Mouse (Mus musculus) yolk sac, embryonic 10.5 days (tissue): ENCODE measurements around the gene Lmntd2.

ENCODE experiments used
- DNase-seq: peaks from one replicate; pipeline ENCODE4 v3.0.0-alpha.2; 2017; ENCODE audit warnings: low spot score

Gene Lmntd2

DNA sequence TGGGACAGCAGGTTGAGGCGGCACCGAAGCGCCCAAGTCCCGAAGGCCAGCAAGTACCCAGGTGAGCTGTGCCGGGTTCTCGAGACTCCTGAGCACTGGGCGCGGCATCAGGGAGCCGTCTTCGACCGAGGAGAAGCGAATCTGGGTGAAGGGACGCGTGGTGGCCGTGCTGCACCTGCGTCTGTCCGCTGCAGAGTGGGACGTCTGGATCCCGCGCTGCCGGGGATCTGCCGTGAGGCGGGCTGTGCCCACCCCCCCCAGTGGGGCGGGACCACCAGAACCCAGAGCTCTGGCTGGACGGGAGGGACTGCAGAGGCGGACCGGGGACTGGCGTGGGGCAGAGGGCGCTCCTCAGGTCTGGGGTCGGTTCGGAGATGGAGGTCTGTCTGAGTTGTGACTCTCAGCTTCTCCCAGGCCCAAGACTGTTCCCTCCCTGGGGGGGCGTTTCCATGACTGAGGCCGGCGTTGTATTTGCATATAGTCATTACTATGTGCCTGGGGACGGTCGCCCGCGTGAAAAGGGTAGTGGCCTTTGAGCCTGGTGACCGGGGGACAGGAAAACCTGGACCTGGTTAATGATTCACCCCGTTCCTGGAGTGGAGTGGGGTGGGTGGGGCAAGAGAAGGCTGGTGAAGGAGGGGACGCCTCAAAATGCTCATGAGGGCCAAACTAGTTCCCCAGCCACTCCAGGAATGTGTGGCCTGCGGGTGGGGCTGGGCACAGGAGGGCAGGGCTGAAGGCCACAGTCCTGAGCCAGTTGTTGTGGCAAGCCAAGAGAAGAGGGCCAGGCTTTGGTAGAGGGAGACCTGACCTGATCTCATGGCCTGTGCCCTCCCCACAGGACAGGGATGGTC, 2.2 kb upstream of the Lmntd2 start:
- peak; percentile 93 for DNase-seq

- peak; percentile 99 for DNase-seq
Measured at GRCm38 (mm10) chr7:141215101-141215879, 1.4 kb upstream of the Lmntd2 start, which contains the start of gene Rassf7. Gene Rassf7 (plus strand): TSS chr7:141215860.

- no peak for DNase-seq
Measured at GRCm38 (mm10) chr7:141214310-141214709, 430 bp upstream of the Lmntd2 start.

GRCm38 (mm10) chr7:141213133-141213532, 747 bp downstream of the Lmntd2 start:
- DNase-seq = no peak

- DNase-seq = no peak
Measured at GRCm38 (mm10) chr7:141210606-141211131, 3.2 kb downstream of the Lmntd2 start.

DNA sequence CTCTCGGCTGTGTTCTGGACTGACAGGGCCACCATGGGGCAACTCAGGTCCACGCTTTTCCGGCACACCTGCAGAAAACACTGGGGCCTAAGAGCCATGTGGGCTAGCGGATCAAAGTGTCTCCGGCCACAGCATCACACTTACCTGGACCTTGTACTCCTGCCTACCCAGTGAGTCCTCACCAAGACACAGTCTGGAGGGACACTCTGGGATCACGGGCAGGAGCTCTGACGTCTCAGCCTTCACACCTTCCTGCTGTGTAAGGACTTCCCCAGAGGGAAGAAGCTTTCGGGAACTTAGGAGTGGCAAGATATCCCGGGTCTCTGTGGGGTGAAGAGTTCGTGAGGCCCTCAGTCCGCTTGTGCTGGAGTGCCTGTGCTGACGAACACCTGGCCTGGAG, 3.7 kb downstream of the Lmntd2 start:
- no peak for DNase-seq

DNA sequence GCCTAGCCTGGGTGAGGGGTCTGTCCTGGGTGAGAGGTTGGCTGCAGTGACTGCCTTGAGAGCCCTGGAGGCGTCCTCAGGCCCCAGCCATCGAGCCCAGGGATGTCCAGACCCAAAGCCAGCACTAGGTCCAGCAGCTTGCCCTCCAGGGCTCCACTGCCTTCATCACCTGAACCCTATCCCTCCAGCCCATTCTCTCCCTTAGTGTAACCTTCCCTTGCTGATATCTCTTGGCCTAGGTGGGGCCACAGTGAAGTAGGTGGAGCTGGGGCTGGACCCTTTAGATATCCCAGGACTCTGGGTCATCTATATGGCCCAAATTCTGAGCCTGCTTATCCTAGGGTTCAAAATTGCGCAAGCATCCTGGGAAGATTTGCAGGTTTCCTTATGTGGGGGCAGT, 4.4 kb downstream of the Lmntd2 start:
- DNase-seq = no peak

DNA sequence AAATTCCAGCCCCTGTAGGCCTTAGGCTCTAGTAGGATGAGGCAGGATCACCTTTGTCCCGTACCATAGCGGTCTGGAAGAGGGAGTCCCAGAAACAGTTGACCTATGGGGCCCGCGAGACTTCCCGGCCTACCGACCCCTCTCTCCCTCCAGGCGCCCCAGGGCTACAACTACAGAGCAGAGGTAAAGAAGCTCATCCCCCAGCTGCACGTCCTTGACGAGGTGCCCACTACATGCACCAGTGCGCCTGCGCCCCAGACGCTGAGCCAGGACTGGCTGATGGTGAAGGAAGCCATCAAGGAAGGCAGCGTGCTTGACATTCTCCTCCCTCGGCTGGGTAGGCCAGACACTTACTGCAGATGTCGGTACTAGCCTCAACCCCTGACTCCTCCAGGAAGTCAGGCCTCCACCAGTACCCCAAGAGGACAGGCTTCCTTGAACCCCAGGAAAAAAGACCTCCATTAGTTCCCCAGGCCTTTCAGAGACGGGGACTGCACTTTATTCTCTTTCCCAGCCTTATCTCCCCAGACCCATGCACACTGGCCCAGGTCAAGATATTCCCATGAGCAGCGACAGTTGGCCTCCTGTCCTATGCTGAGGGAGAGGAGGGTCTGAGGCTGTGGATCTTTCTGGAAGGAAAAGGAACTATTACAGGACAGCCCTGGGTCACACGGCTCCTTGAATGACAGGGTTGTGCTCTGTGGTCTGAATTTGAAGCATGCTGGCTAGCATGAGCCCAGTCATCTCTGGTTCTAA, 7.5 kb downstream of the Lmntd2 start:
- DNase-seq = no peak

DNA sequence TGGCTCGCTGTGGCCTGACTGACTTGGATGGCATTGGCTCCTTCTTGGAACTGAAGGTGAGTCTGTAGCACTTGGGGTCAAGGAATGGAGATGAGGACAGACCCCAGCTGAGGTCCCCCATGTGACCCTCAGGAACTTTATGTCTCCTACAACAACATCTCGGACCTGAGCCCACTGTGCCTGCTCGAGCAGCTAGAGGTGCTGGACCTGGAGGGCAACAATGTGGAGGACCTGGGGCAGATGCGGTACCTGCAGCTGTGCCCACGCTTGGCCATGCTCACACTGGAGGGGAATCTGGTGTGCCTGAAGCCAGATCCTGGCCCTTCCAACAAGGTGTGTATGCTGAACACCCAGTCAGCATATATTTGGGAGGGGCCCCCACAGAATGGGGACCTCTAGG, 8.4 kb downstream of the Lmntd2 start:
- no peak for DNase-seq

DNA sequence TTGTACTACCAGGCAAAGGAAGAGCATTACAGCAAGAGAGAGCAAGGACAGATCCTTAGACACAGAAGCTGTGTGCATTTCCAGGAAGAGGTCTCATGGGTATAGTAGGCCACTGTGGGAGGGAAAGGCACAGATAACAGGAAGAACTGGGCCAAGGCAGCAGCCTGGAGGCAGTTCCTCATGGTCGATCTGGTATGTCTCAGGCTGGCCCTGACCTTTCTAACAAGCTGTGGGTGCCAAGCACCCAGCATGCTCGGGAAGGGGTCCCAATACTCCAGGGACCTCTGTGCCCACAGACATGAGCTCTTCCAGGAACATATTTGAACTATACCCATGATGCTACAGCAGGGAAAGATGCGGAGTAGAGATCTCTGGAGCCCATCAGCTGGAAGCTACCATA, 9.3 kb downstream of the Lmntd2 start:
- DNase-seq = no peak

GRCm38 (mm10) chr7:141198121-141198520, 15.8 kb downstream of the Lmntd2 start:
- no peak for DNase-seq

DNA sequence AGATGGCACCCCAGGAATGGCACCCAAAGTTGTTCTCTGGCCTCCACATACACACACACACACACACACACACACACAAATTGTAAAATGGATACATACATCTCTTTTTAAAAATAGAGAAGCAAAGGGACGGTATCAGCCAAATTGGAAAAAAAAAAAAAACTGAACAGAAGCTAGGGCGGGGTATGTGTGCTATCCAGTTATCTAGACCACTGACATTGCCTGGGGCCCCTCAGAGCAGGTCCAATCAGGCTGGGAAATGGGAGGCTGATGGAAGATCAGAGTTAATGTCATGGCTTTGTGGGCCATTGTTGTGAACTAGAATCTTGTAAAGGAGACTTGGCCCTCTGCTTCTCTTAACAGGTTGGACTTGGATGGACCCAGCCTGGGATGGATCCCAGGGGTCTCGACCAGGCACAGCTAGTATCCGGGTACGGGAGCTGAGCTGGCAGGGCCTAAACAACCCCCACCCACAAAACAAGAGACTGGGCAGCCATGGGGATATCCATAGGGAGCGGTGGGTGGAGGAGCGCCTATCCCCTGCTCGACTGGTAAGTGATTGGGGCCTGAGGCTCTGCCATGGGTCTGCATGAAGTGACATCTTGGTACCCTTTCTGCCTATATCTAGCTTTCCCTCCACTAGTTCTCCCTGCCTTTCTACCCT, 17.1 kb downstream of the Lmntd2 start:
- no peak for DNase-seq

- DNase-seq = no peak
Measured at GRCm38 (mm10) chr7:141195754-141196153, 18.1 kb downstream of the Lmntd2 start.

DNA sequence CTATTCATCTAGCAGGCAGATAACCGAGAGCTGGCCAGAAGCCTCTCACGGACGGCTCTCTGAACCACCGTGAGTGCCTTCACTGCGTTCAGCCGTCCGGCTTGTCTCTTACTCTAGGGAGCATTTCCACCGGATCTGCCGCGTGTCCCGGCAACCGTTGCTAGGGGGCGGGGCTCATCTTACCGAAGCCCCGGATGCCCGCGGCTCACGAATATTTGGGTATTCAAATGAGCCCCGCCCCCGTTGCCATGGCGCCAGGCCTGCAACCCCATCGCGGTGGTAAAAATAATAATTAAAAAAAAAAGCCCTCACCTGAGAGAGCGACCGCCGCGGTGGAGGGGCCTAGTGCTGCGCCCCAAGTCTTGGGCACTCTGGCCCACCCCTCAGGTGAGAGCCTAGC, 19.1 kb downstream of the Lmntd2 start:
- DNase-seq = peak; percentile 88

DNA sequence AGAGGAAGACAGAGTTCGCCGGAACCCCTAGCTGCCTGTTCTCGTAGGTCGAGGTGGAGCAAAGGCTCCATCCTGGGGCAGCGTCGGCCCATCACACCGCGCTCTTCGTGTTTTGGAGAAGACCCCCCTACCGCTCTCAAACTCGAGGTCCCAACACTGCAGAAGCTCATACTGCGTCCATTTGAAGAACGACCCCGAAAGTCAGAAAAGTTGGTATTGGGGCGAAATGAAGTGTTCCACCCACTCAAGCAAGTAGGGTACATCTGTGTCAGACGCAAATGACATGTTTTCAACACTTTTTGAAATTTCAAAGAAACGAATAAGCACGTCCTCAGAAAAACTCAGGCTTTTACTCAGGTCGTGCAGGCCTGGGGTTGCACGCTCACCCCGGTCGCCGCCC, 19.5 kb downstream of the Lmntd2 start:
- DNase-seq = no peak

GRCm38 (mm10) chr7:141193948-141194347, 19.9 kb downstream of the Lmntd2 start, which contains the start of the genes Hras and Lrrc56:
Gene Hras (minus strand): TSS chr7:141194005.
Gene Lrrc56 (plus strand): TSS chr7:141194157.
- peak; percentile 98 for DNase-seq

DNA sequence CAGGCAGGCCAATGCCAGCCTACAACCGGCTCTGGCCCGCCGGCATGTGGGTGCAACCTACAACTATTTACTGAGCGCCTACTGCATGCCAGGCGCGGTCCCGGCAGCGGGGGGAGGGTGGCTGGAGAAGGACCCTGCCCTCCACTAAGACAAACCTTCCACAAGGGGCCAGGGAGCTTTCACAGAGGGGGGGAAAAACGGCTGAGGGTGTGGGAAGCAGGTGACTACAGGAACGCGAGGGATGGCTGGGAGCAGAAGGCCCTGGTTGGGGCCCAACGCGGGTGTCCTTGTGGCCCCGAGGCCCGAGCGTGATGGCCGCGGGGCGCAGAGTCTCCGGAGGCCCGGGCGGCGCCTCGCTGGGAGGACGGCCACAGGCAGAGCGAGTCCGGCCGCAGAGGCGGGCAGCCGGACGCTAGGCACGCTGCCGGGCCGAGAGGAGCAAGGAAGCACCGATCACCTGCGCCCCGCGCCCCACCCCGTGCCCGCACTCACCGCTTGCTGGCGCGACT, 20.5 kb downstream of the Lmntd2 start:
- peak; percentile 70 for DNase-seq

- no peak for DNase-seq
Measured at GRCm38 (mm10) chr7:141192776-141193347, 21.0 kb downstream of the Lmntd2 start.

- no peak for DNase-seq
Measured at GRCm38 (mm10) chr7:141191796-141192685, 21.8 kb downstream of the Lmntd2 start.

GRCm38 (mm10) chr7:141191036-141191435, 22.8 kb downstream of the Lmntd2 start:
- DNase-seq = no peak
